Mouse (Mus musculus) olfactory bulb, adult 2 months (tissue): ENCODE measurements around the gene Chl1.

Experiments used
- CTCF ChIP-seq: fragments of 200-500 bp; IDR thresholded peaks from 2 replicates; pipeline ENCODE4 v1.5.1; 2012; ENCODE audit warnings: low read depth, mild to moderate bottlenecking, low read length, moderate library complexity; ENCODE audit not compliant: insufficient read depth
- POLR2A ChIP-seq: fragments of 200-500 bp; IDR thresholded peaks from 2 replicates; pipeline ENCODE4 v1.6.1; 2012; ENCODE audit warnings: mild to moderate bottlenecking, low read depth, low read length, moderate library complexity; ENCODE audit not compliant: insufficient read depth

DNA sequence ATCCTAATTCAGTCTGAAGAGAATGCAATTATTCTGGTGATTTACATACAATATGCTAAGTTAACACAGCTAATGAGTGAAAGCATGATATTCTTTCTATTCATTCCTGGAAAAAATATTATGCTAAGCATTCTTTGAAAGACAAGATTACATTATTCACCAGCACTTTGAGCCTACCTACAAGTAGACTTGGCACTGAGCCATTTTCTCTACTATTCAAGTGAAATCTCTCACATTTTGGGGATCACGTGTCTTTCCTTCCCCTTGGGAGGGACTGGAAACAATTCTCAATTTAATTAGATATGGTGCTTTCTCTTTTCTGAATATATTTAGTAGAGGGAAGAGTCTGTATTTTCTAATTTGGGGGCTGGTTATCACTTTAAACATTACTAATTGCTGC, 4.0 kb downstream of the Chl1 start:
- TF ChIP-seq POLR2A (no peak), CTCF (no peak)
